Mouse (Mus musculus) thymus, adult 2 months (tissue): ENCODE data around the gene Snx11.

Experiments used
- CTCF ChIP-seq: fragments of 200-500 bp; IDR thresholded peaks from 2 replicates; pipeline ENCODE4 v1.5.1; 2012; ENCODE audit warnings: mild to moderate bottlenecking, control low read depth, low read length, moderate library complexity, borderline replicate concordance; ENCODE audit not compliant: control insufficient read depth, poor library complexity, insufficient read depth; ENCODE audit errors: extremely low read depth
- POLR2A ChIP-seq: fragments of 200-500 bp; IDR thresholded peaks from 2 replicates; pipeline ENCODE4 v1.6.1; 2012; ENCODE audit warnings: mild to moderate bottlenecking, low read length, control low read depth, moderate library complexity; ENCODE audit not compliant: control insufficient read depth, poor library complexity, insufficient read depth; ENCODE audit errors: extremely low read depth

- TF ChIP-seq POLR2A (peak; percentile 90), CTCF (peak; percentile 57; the same call in 1 of the 2 replicates)
Measured at GRCm38 (mm10) chr11:96788871-96789795, 11.8 kb upstream of the Snx11 start, which contains the start of gene Cbx1.
